Comparison of ENCODE assay signal across 8 mouse cellular contexts in genomic region chr7:110156712-110157260, GRCm38 (mm10). TPM values are rescaled to one million over a fixed set of nuclear protein-coding genes. Genes with fewer than 3 reads are reported as not detected.
DNase-seq lines count a peak whose midpoint lies in the region; ATAC-seq and TF ChIP-seq lines count a peak whose summit lies in the region.

No protein-coding gene starts in this region.

- TF ChIP-seq EP300 in lung, postnatal 0 days (IDR thresholded peaks at IDR 0.05): no peak

- no peak for TF ChIP-seq CTCF in lung, postnatal 0 days (IDR thresholded peaks at IDR 0.05)

- no peak overlapping the region for H3K4me3 ChIP-seq in forebrain, embryonic 10.5 days
- H3K4me3 ChIP-seq in forebrain, embryonic 13.5 days: no peak overlapping the region
- no peak overlapping the region for H3K4me3 ChIP-seq in lung, postnatal 0 days (ENCODE audit: low read depth, low read length)

- peak overlapping the region; percentile 46 for H3K27ac ChIP-seq in forebrain, embryonic 10.5 days
- H3K27ac ChIP-seq in forebrain, embryonic 13.5 days: no peak overlapping the region
- H3K27ac ChIP-seq in lung, postnatal 0 days (ENCODE audit: low read length): peak overlapping the region; percentile 16; the same call in 1 of the 2 replicates

- 0 out of 2 replicates have a peak, but pooled peaks cover 3% of the 10 kb centered on the region for H3K4me1 ChIP-seq in forebrain, embryonic 10.5 days
- H3K4me1 ChIP-seq in forebrain, embryonic 13.5 days: no peaks in the 10 kb centered on the region
- H3K4me1 ChIP-seq in lung, postnatal 0 days (ENCODE audit: insufficient read depth, low read depth, low read length): peaks cover 19% of the 10 kb centered on the region; the same call in 1 of the 2 replicates

- intact Hi-C loops in heart, postnatal 36 days (cut with DNase I): no loop called here

- H3K9ac ChIP-seq in forebrain, embryonic 13.5 days: no peak overlapping the region
- no peak overlapping the region for H3K9ac ChIP-seq in lung, postnatal 0 days (replicated peaks; ENCODE audit: low read depth)

- WGBS in forebrain, embryonic 10.5 days: 80% methylated on average over 4 of the region's 4 CpGs
- WGBS in forebrain, embryonic 13.5 days: 74% methylated on average over 4 of the region's 4 CpGs
- WGBS in lung, postnatal 0 days: 22% methylated on average over 4 of the region's 4 CpGs

- no peaks in the 10 kb centered on the region for H3K27me3 ChIP-seq in forebrain, embryonic 10.5 days (ENCODE audit: poor library complexity, severe bottlenecking)
- H3K27me3 ChIP-seq in forebrain, embryonic 13.5 days: no peaks in the 10 kb centered on the region
- no peaks in the 10 kb centered on the region for H3K27me3 ChIP-seq in lung, postnatal 0 days (replicated peaks; ENCODE audit: insufficient read depth, low read length)

- H3K4me2 ChIP-seq in forebrain, embryonic 13.5 days: no peak overlapping the region
- H3K4me2 ChIP-seq in lung, postnatal 0 days (replicated peaks; ENCODE audit: low read depth, low read length): peak overlapping the region; percentile 14; the same call in 1 of the 2 replicates

- DNase-seq in forebrain, embryonic 10.5 days (ENCODE audit: extremely low spot score, low spot score): no peak
- DNase-seq in adrenal gland, postnatal 10 days: peak; percentile 31
- DNase-seq in heart, postnatal 36 days: peak; percentile 23 to 37
- peak; percentile 33 for DNase-seq in lung, postnatal 0 days (ENCODE audit: low spot score)
- no peak for DNase-seq in cerebellum, postnatal 4 days (ENCODE audit: low spot score in 2 of 2)
- DNase-seq in frontal cortex, adult 2 months (ENCODE audit: extremely low spot score in 1 of 2, low spot score in 1 of 2): no peak

- no peak for ATAC-seq in forebrain, embryonic 13.5 days
- ATAC-seq in lung, postnatal 0 days: peak; percentile 34; the same call in 1 of the 2 replicates
- ATAC-seq in monocyte, adult 5-6 weeks (replicated peaks; ENCODE audit: insufficient number of reproducible peaks, low FRiP score, low TSS enrichment, poor library complexity, severe bottlenecking): no peak

- H3K36me3 ChIP-seq in forebrain, embryonic 10.5 days (replicated peaks): no peaks in the 10 kb centered on the region
- H3K36me3 ChIP-seq in forebrain, embryonic 13.5 days (ENCODE audit: poor library complexity, severe bottlenecking): no peaks in the 10 kb centered on the region
- H3K36me3 ChIP-seq in lung, postnatal 0 days (ENCODE audit: insufficient read depth, low read length): no peaks in the 10 kb centered on the region

- H3K9me3 ChIP-seq in forebrain, embryonic 10.5 days: no peaks in the 10 kb centered on the region
- no peaks in the 10 kb centered on the region for H3K9me3 ChIP-seq in forebrain, embryonic 13.5 days (replicated peaks)
- H3K9me3 ChIP-seq in lung, postnatal 0 days (ENCODE audit: low read length): no peaks in the 10 kb centered on the region

RNA-seq across cellular contexts. Expression of gene Wee1, which starts 34.9 kb away (rescaled TPM):
- 28.9 and 29.0 TPM in 2 replicates for polyA plus RNA-seq in forebrain, embryonic 10.5 days (2016; fragmentation: Nextera tagmentation; extraction: Ambion mirVana)
- polyA plus RNA-seq in forebrain, embryonic 13.5 days (2015; fragmentation: Nextera tagmentation; extraction: Ambion mirVana): 16.2 and 17.7 TPM in 2 replicates
- total RNA-seq in adrenal gland, postnatal 10 days (2021): 10 to 100 TPM; 15.2 to 16.1 TPM
- 1 to 10 TPM; 9.2 to 9.8 TPM for total RNA-seq in heart, postnatal 36 days (2021)
- polyA plus RNA-seq in lung, postnatal 0 days (2015; fragmentation: Nextera tagmentation; extraction: Ambion mirVana): 7.9 and 8.6 TPM in 2 replicates
- 11.8 and 12.6 TPM in 2 replicates for polyA plus RNA-seq in frontal cortex, adult 2 months (2012; rRNA removed)
- 1.2 to 2.8 TPM (median 2.2 TPM) in 3 replicates for total RNA-seq in monocyte, adult 5-6 weeks (2017)

Comparison
In these comparisons a context has a peak if more than half of its experiments do, and no peak if none do; other contexts are left out.
1. DNase-seq: peak in adrenal gland, postnatal 10 days (single experiment), heart, postnatal 36 days (2 of 2) and lung, postnatal 0 days (single experiment); none in forebrain, embryonic 10.5 days (single experiment), cerebellum, postnatal 4 days (0 of 2) and frontal cortex, adult 2 months (0 of 2).